Mouse (Mus musculus) limb, embryonic 12.5 days (tissue): Measurements from ENCODE around the gene Wwtr1. TPM values are rescaled to one million over a fixed set of nuclear protein-coding genes. Genes with fewer than 3 reads are reported as not detected.

Experiments
- ATAC-seq: fragments of 200-750 bp; cut with Nextera tagmentation; 2 replicates; pipeline ENCODE4 v1.8.0; 2017; ENCODE audit warnings: low read depth, moderate TSS enrichment; ENCODE audit not compliant: insufficient number of reproducible peaks, insufficient read depth, low FRiP score, low TSS enrichment
- H3K27ac ChIP-seq: fragments of 300-500 bp; sonication (generic); 2 replicates; pipeline ENCODE4 v1.5.1; 2016; ENCODE audit warnings: mild to moderate bottlenecking, moderate library complexity
- H3K27me3 ChIP-seq: fragments of 300-500 bp; sonication (generic); 2 replicates; pipeline ENCODE4 v1.6.1; 2016; ENCODE audit warnings: mild to moderate bottlenecking, moderate library complexity
- H3K36me3 ChIP-seq: fragments of 300-500 bp; sonication (generic); 2 replicates; pipeline ENCODE4 v1.6.1; 2016; ENCODE audit warnings: mild to moderate bottlenecking, moderate library complexity
- H3K4me1 ChIP-seq: fragments of 300-500 bp; sonication (generic); replicated peaks from 2 replicates; pipeline ENCODE4 v1.6.1; 2016
- H3K4me2 ChIP-seq: fragments of 300-500 bp; sonication (generic); 2 replicates; pipeline ENCODE4 v1.6.1; 2016; ENCODE audit warnings: mild to moderate bottlenecking, moderate library complexity
- H3K4me3 ChIP-seq: fragments of 300-500 bp; sonication (generic); replicated peaks from 2 replicates; pipeline ENCODE4 v1.5.1; 2016; ENCODE audit warnings: mild to moderate bottlenecking
- H3K9ac ChIP-seq: fragments of 300-500 bp; sonication (generic); replicated peaks from 2 replicates; pipeline ENCODE4 v1.6.1; 2016; ENCODE audit warnings: mild to moderate bottlenecking, moderate library complexity
- H3K9me3 ChIP-seq: fragments of 300-500 bp; sonication (generic); 2 replicates; pipeline ENCODE4 v1.6.1; 2016; ENCODE audit warnings: mild to moderate bottlenecking, moderate library complexity
- WGBS: fragments of 180-500 bp; shearing (Covaris S2); methylation state at CpG from one replicate; pipeline ENCODE4 v1.1.7; 2016; 5-methylcytosine and 5-hydroxymethylcytosine counted together
- polyA plus RNA-seq: library from polyadenylated mRNA; unstranded; fragments of >200 nt; fragmentation: Nextera tagmentation; extraction: Ambion mirVana; gene quantifications from 2 replicates; pipeline ENCODE4 v1.2.1, GENCODE M21; 2016

The Wwtr1 gene
- polyA plus RNA-seq, 1 experiment from 2014 or later, result 13.8 TPM

- no peaks in the 10 kb centered on the region for H3K9me3 ChIP-seq
- no peak overlapping the region for H3K27ac ChIP-seq
- peaks cover 8% of the 10 kb centered on the region for H3K4me1 ChIP-seq
- H3K27me3 ChIP-seq, result no peaks in the 10 kb centered on the region
- 76% methylated on average over 3 of the region's 3 CpGs for WGBS
- no peak for ATAC-seq
- no peak overlapping the region for H3K4me3 ChIP-seq
- H3K36me3 ChIP-seq, result peaks cover 2% of the 10 kb centered on the region
- no peak overlapping the region for H3K9ac ChIP-seq
- H3K4me2 ChIP-seq, result no peak overlapping the region
Observed at GRCm38 (mm10) chr3:57555560-57555959, 20.1 kb downstream of the Wwtr1 start.

DNA sequence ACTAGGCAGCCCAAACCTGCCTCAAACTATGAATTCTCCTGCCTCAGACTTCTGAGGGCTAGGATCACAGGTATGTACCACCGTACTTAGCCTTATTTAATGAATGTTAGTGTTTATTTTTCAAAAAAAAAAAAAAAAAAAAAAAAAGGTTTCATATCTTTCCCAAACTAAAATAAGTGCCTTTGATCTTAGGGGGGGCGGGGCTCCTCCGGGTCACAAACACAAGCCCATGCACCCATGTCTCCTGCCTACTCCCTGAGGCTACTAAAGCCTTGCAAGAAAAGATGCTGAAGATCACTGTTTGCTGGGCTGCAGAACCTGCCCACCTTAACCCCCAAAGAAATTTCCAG is 20.8 kb downstream of the Wwtr1 start:
- Histone ChIP-seq H3K27ac (no peak overlapping the region), H3K9me3 (no peaks in the 10 kb centered on the region), H3K4me2 (no peak overlapping the region), H3K4me1 (peaks cover 8% of the 10 kb centered on the region), H3K27me3 (no peaks in the 10 kb centered on the region), H3K36me3 (no peaks in the 10 kb centered on the region), H3K9ac (no peak overlapping the region), H3K4me3 (no peak overlapping the region)
- ATAC-seq, result no peak
- WGBS, result 72% methylated on average over 3 of the region's 3 CpGs

GRCm38 (mm10) chr3:57554124-57554889 is 21.4 kb downstream of the Wwtr1 start:
- H3K9ac ChIP-seq, result no peak overlapping the region
- no peak for ATAC-seq
- H3K4me3 ChIP-seq, result no peak overlapping the region
- H3K27me3 ChIP-seq, result no peaks in the 10 kb centered on the region
- WGBS, result 87% methylated on average over 10 of the region's 10 CpGs
- no peaks in the 10 kb centered on the region for H3K36me3 ChIP-seq
- no peaks in the 10 kb centered on the region for H3K9me3 ChIP-seq
- H3K4me2 ChIP-seq, result no peak overlapping the region
- H3K4me1 ChIP-seq, result peaks cover 8% of the 10 kb centered on the region
- H3K27ac ChIP-seq, result no peak overlapping the region

- H3K27ac ChIP-seq, result no peak overlapping the region
- H3K4me1 ChIP-seq, result peaks cover 8% of the 10 kb centered on the region
- H3K9ac ChIP-seq, result no peak overlapping the region
- 92% methylated on average over 5 of the region's 5 CpGs for WGBS
- no peaks in the 10 kb centered on the region for H3K36me3 ChIP-seq
- H3K9me3 ChIP-seq, result no peaks in the 10 kb centered on the region
- H3K4me2 ChIP-seq, result no peak overlapping the region
- no peak for ATAC-seq
- no peaks in the 10 kb centered on the region for H3K27me3 ChIP-seq
- H3K4me3 ChIP-seq, result no peak overlapping the region
Observed at GRCm38 (mm10) chr3:57553108-57553507, 22.6 kb downstream of the Wwtr1 start.

- Histone ChIP-seq H3K9ac (no peak overlapping the region), H3K27me3 (no peaks in the 10 kb centered on the region), H3K4me3 (no peak overlapping the region), H3K4me1 (peaks cover 8% of the 10 kb centered on the region), H3K9me3 (no peaks in the 10 kb centered on the region), H3K27ac (no peak overlapping the region), H3K36me3 (no peaks in the 10 kb centered on the region), H3K4me2 (no peak overlapping the region)
- ATAC-seq, result no peak
- 66% methylated on average over 2 of the region's 2 CpGs for WGBS
Observed at GRCm38 (mm10) chr3:57551210-57551609, 24.5 kb downstream of the Wwtr1 start.

- no peak for ATAC-seq
- no peaks in the 10 kb centered on the region for H3K36me3 ChIP-seq
Observed at GRCm38 (mm10) chr3:57550468-57551185, 25.1 kb downstream of the Wwtr1 start.

GRCm38 (mm10) chr3:57544154-57544553 is 31.6 kb downstream of the Wwtr1 start:
- H3K4me3 ChIP-seq, result no peak overlapping the region
- H3K4me2 ChIP-seq, result no peak overlapping the region
- no peaks in the 10 kb centered on the region for H3K36me3 ChIP-seq
- no peak overlapping the region for H3K9ac ChIP-seq
- 90% methylated on average over 9 of the region's 9 CpGs for WGBS
- no peak for ATAC-seq
- no peaks in the 10 kb centered on the region for H3K9me3 ChIP-seq
- H3K4me1 ChIP-seq, result peaks cover 3% of the 10 kb centered on the region; the same call in 1 of the 2 replicates
- no peak overlapping the region for H3K27ac ChIP-seq
- H3K27me3 ChIP-seq, result no peaks in the 10 kb centered on the region

More at GRCm38 (mm10) chr3:57550468-57551185, 25.1 kb downstream of the Wwtr1 start:
- Histone ChIP-seq H3K9me3 (no peaks in the 10 kb centered on the region), H3K9ac (no peak overlapping the region), H3K4me1 (peaks cover 8% of the 10 kb centered on the region), H3K27me3 (no peaks in the 10 kb centered on the region), H3K4me3 (no peak overlapping the region), H3K4me2 (no peak overlapping the region), H3K27ac (no peak overlapping the region)
- 83% methylated on average over 5 of the region's 5 CpGs for WGBS

- no peak overlapping the region for H3K9ac ChIP-seq
- no peak overlapping the region for H3K27ac ChIP-seq
- H3K4me3 ChIP-seq, result no peak overlapping the region
- H3K27me3 ChIP-seq, result no peaks in the 10 kb centered on the region
- no peaks in the 10 kb centered on the region for H3K36me3 ChIP-seq
- peaks cover 3% of the 10 kb centered on the region; the same call in 1 of the 2 replicates for H3K4me1 ChIP-seq
- no peaks in the 10 kb centered on the region for H3K9me3 ChIP-seq
- H3K4me2 ChIP-seq, result no peak overlapping the region
- ATAC-seq, result no peak
Observed at GRCm38 (mm10) chr3:57542848-57543380, 32.8 kb downstream of the Wwtr1 start.

- 79% methylated on average over 7 of the region's 7 CpGs for WGBS
- no peak overlapping the region for H3K9ac ChIP-seq
- no peaks in the 10 kb centered on the region for H3K36me3 ChIP-seq
- H3K27me3 ChIP-seq, result no peaks in the 10 kb centered on the region
- no peak overlapping the region for H3K27ac ChIP-seq
- H3K4me3 ChIP-seq, result no peak overlapping the region
- H3K4me1 ChIP-seq, result peaks cover 3% of the 10 kb centered on the region; the same call in 1 of the 2 replicates
- no peak overlapping the region for H3K4me2 ChIP-seq
- no peaks in the 10 kb centered on the region for H3K9me3 ChIP-seq
- no peak for ATAC-seq
Observed at GRCm38 (mm10) chr3:57541205-57541604, 34.5 kb downstream of the Wwtr1 start.

- Histone ChIP-seq H3K4me1 (peaks cover 11% of the 10 kb centered on the region), H3K36me3 (no peaks in the 10 kb centered on the region), H3K27me3 (no peaks in the 10 kb centered on the region), H3K4me3 (no peak overlapping the region), H3K4me2 (no peak overlapping the region), H3K9ac (no peak overlapping the region), H3K9me3 (no peaks in the 10 kb centered on the region), H3K27ac (no peak overlapping the region)
- no peak for ATAC-seq
- WGBS, result 62% methylated on average over 2 of the region's 2 CpGs
Observed at GRCm38 (mm10) chr3:57540474-57540873, 35.2 kb downstream of the Wwtr1 start.

DNA sequence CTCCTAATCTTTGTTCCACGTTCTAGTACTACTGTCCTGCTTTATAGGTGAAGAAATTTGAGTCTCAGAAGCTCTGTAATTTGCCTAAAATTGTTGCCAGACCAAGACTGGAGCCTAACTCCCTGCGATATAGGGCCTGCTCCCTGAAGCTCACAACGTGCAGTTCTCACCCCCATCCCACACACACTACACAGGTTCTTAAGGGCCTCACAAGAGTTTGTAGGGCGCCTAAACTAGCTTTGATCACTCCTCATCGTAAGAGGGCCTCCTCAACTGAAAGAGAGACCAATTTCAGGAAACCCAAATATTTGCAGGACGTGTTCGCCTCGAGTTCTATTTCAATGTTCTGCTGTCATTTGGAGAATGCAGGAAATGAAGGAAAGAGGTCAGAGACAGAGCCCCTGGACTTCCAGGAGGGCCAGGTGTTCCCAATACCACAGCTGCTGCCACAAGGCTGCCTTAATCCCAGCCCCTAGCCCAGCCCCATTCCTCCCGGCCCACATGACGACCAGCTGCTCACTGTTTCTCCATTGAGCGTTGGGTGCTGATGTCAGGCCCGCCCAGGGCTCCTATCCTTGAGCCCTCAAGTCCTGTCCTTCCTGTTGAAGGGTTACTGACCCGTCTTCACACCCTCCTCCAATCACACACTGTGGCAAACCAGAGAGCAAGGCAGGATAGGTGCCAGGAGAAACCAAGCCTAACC is 40.1 kb downstream of the Wwtr1 start:
- H3K4me2 ChIP-seq, result no peak overlapping the region
- peaks cover 26% of the 10 kb centered on the region for H3K4me1 ChIP-seq
- whole genome bisulfite sequencing, result 41% methylated on average over 13 of the region's 13 CpGs
- H3K9ac ChIP-seq, result no peak overlapping the region
- peak; percentile 81 for ATAC-seq
- no peaks in the 10 kb centered on the region for H3K36me3 ChIP-seq
- no peaks in the 10 kb centered on the region for H3K9me3 ChIP-seq
- H3K27me3 ChIP-seq, result no peaks in the 10 kb centered on the region
- no peak overlapping the region for H3K4me3 ChIP-seq
- H3K27ac ChIP-seq, result peak overlapping the region; percentile 62; the same call in 1 of the 2 replicates
